Mouse (Mus musculus) midbrain, embryonic 15.5 days (tissue): ENCODE data around the gene Nfkbil1. TPM values are rescaled to one million over a fixed set of nuclear protein-coding genes. Genes with fewer than 3 reads are reported as not detected.

ENCODE experiments used
- ATAC-seq: fragments of 200-750 bp; cut with Nextera tagmentation; replicated peaks from 2 replicates; pipeline ENCODE4 v1.8.0; 2017; ENCODE audit warnings: moderate TSS enrichment
- H3K27ac ChIP-seq: fragments of 300-500 bp; sonication (generic); 2 replicates; pipeline ENCODE4 v1.5.1; 2015; ENCODE audit warnings: mild to moderate bottlenecking, inconsistent platforms
- H3K27me3 ChIP-seq: fragments of 300-500 bp; sonication (generic); replicated peaks from 2 replicates; pipeline ENCODE4 v1.6.1; 2015; ENCODE audit warnings: inconsistent platforms
- H3K36me3 ChIP-seq: fragments of 300-500 bp; sonication (generic); replicated peaks from 2 replicates; pipeline ENCODE4 v1.6.1; 2015; ENCODE audit warnings: inconsistent platforms
- H3K4me1 ChIP-seq: fragments of 300-500 bp; sonication (generic); 2 replicates; pipeline ENCODE4 v1.6.1; 2015; ENCODE audit warnings: inconsistent platforms
- H3K4me2 ChIP-seq: fragments of 300-500 bp; sonication (generic); 2 replicates; pipeline ENCODE4 v1.6.1; 2015; ENCODE audit warnings: inconsistent platforms, mild to moderate bottlenecking, moderate library complexity
- H3K4me3 ChIP-seq: fragments of 300-500 bp; sonication (generic); 2 replicates; pipeline ENCODE4 v1.5.1; 2015; ENCODE audit warnings: mild to moderate bottlenecking, inconsistent platforms
- H3K9ac ChIP-seq: fragments of 300-500 bp; sonication (generic); 2 replicates; pipeline ENCODE4 v1.6.1; 2015; ENCODE audit warnings: mild to moderate bottlenecking, inconsistent platforms
- H3K9me3 ChIP-seq: fragments of 300-500 bp; sonication (generic); 2 replicates; pipeline ENCODE4 v1.6.1; 2016; ENCODE audit warnings: inconsistent platforms
- WGBS: fragments of 180-500 bp; shearing (Covaris S2); methylation state at CpG from one replicate; pipeline ENCODE4 v1.1.7; 2015; ENCODE audit warnings: mixed read lengths; 5-methylcytosine and 5-hydroxymethylcytosine counted together
- microRNA-seq: library from miRNA; unstranded; fragments of <30 nt; microRNA quantifications from one replicate; pipeline ENCODE4, GENCODE M21; 2016
- polyA plus RNA-seq: library from polyadenylated mRNA; unstranded; fragments of >200 nt; fragmentation: Nextera tagmentation; extraction: Ambion mirVana; gene quantifications from 2 replicates; pipeline ENCODE4 v1.2.1, GENCODE M21; 2015

The Nfkbil1 gene
- polyA plus RNA-seq, 1 experiment from 2014 or later = 11.7 TPM

GRCm38 (mm10) chr17:35175968-35176367 lies 59.6 kb downstream of the Nfkbil1 start, which contains the start of gene Aif1:
Aif1 (minus strand) TSS chr17:35176068.
- Histone ChIP-seq H3K9me3 (no peaks in the 10 kb centered on the region), H3K4me2 (no peak within 1 kb of the TSS), H3K9ac (no peak within 1 kb of the TSS), H3K4me3 (no peak within 1 kb of the TSS), H3K36me3 (no peaks in the 10 kb centered on the region), H3K27ac (no peak within 1 kb of the TSS), H3K27me3 (no peaks in the 10 kb centered on the region), H3K4me1 (no peaks in the 10 kb centered on the region)
- WGBS = 40% methylated on average over 2 of the region's 2 CpGs
- no peak for ATAC-seq

GRCm38 (mm10) chr17:35175382-35175781 lies 60.2 kb downstream of the Nfkbil1 start:
- H3K4me1 ChIP-seq = no peaks in the 10 kb centered on the region
- no peaks in the 10 kb centered on the region for H3K36me3 ChIP-seq
- WGBS = 49% methylated on average over 6 of the region's 6 CpGs
- no peaks in the 10 kb centered on the region for H3K27me3 ChIP-seq
- H3K4me2 ChIP-seq = no peak overlapping the region
- no peak overlapping the region for H3K4me3 ChIP-seq
- ATAC-seq = no peak
- no peaks in the 10 kb centered on the region for H3K9me3 ChIP-seq
- no peak overlapping the region for H3K27ac ChIP-seq
- H3K9ac ChIP-seq = no peak overlapping the region

GRCm38 (mm10) chr17:35174201-35174977 lies 61.2 kb downstream of the Nfkbil1 start:
- no peak for ATAC-seq
- no peak overlapping the region for H3K4me2 ChIP-seq
- 80% methylated on average over 8 of the region's 8 CpGs for WGBS

GRCm38 (mm10) chr17:35173329-35173728 lies 62.3 kb downstream of the Nfkbil1 start:
- whole genome bisulfite sequencing = 89% methylated on average over 3 of the region's 3 CpGs
- Histone ChIP-seq H3K27ac (no peak overlapping the region), H3K4me1 (no peaks in the 10 kb centered on the region), H3K27me3 (no peaks in the 10 kb centered on the region), H3K4me2 (no peak overlapping the region), H3K4me3 (no peak overlapping the region), H3K36me3 (no peaks in the 10 kb centered on the region), H3K9me3 (no peaks in the 10 kb centered on the region), H3K9ac (no peak overlapping the region)
- ATAC-seq = no peak

More at GRCm38 (mm10) chr17:35174201-35174977, 61.2 kb downstream of the Nfkbil1 start:
- H3K27me3 ChIP-seq = no peaks in the 10 kb centered on the region
- no peaks in the 10 kb centered on the region for H3K36me3 ChIP-seq
- no peaks in the 10 kb centered on the region for H3K9me3 ChIP-seq
- H3K4me3 ChIP-seq = no peak overlapping the region
- no peak overlapping the region for H3K9ac ChIP-seq
- H3K4me1 ChIP-seq = no peaks in the 10 kb centered on the region
- H3K27ac ChIP-seq = no peak overlapping the region

- Histone ChIP-seq H3K36me3 (no peaks in the 10 kb centered on the region), H3K27me3 (no peaks in the 10 kb centered on the region), H3K4me2 (no peak overlapping the region), H3K9ac (no peak overlapping the region), H3K4me3 (no peak overlapping the region), H3K4me1 (no peaks in the 10 kb centered on the region), H3K27ac (no peak overlapping the region), H3K9me3 (no peaks in the 10 kb centered on the region)
- ATAC-seq = no peak
- WGBS = 76% methylated on average over 11 of the region's 11 CpGs
Measured at GRCm38 (mm10) chr17:35172445-35173234, 63.0 kb downstream of the Nfkbil1 start.

Small RNA genes within 50 kb of the gene (microRNA-seq; reads per million reads assigned to microRNA genes)
- gene Mir6973a (not detected), gene Mir6974 (not detected), gene Mir6975 (3.3 reads per million, percentile 16 among the genes with 10 or more reads in this experiment), gene Mir8094 (not detected)

Other genes with a start within 250 kb of the Nfkbil1 start
- 63.1 and 70.2 TPM in 2 replicates for gene Vars, start 234.8 kb downstream of the Nfkbil1 start, polyA plus RNA-seq
- 0.06 and 0.15 TPM in 2 replicates for gene Vwa7, start 219.2 kb downstream of the Nfkbil1 start, polyA plus RNA-seq
- 2.5 and 2.7 TPM in 2 replicates for gene Sapcd1, start 207.8 kb downstream of the Nfkbil1 start, polyA plus RNA-seq
- 1.6 and 3.3 TPM in 2 replicates for gene Msh5, start 189.0 kb downstream of the Nfkbil1 start, polyA plus RNA-seq
- gene Clic1, start 185.8 kb downstream of the Nfkbil1 start, polyA plus RNA-seq = 62.4 and 72.1 TPM in 2 replicates
- 337 and 380 TPM in 2 replicates for gene Ddah2, start 176.8 kb downstream of the Nfkbil1 start, polyA plus RNA-seq
- 0.31 TPM in 1 of 2 replicates, not detected in the other for gene Ly6g6c, start 170.4 kb downstream of the Nfkbil1 start, polyA plus RNA-seq
- 0.21 and 0.43 TPM in 2 replicates for gene Mpig6b, start 169.6 kb downstream of the Nfkbil1 start, polyA plus RNA-seq
- 0.21 and 0.32 TPM in 2 replicates for gene Ly6g6e, start 158.9 kb downstream of the Nfkbil1 start, polyA plus RNA-seq
- 1.9 and 2.5 TPM in 2 replicates for gene Ly6g6d, start 157.7 kb downstream of the Nfkbil1 start, polyA plus RNA-seq
- gene Ly6g6f, start 150.2 kb downstream of the Nfkbil1 start, polyA plus RNA-seq = not detected in 2 replicates
- 105 and 113 TPM in 2 replicates for gene Abhd16a, start 146.5 kb downstream of the Nfkbil1 start, polyA plus RNA-seq
- gene Ly6g5c, start 127.5 kb downstream of the Nfkbil1 start, polyA plus RNA-seq = not detected in 2 replicates
- gene Ly6g5b, start 120.4 kb downstream of the Nfkbil1 start, polyA plus RNA-seq = 1.1 and 2.2 TPM in 2 replicates
- gene Gpank1, start 114.3 kb downstream of the Nfkbil1 start, polyA plus RNA-seq = 25.9 and 28.9 TPM in 2 replicates
- gene Csnk2b, start 113.7 kb downstream of the Nfkbil1 start, polyA plus RNA-seq = 316 and 319 TPM in 2 replicates
- gene D17H6S53E, start 109.4 kb downstream of the Nfkbil1 start, polyA plus RNA-seq = 8.3 and 9.6 TPM in 2 replicates
- gene Apom, start 103.7 kb downstream of the Nfkbil1 start, polyA plus RNA-seq = 0.56 and 1.4 TPM in 2 replicates
- gene Bag6, start 100.6 kb downstream of the Nfkbil1 start, polyA plus RNA-seq = 82.9 and 83.4 TPM in 2 replicates
- 188 and 203 TPM in 2 replicates for gene Prrc2a, start 70.9 kb downstream of the Nfkbil1 start, polyA plus RNA-seq
- gene Aif1, start 59.7 kb downstream of the Nfkbil1 start, polyA plus RNA-seq = 7.3 and 8.2 TPM in 2 replicates
- gene Lst1, start 47.4 kb downstream of the Nfkbil1 start, polyA plus RNA-seq = 7.6 and 9.2 TPM in 2 replicates
- gene Ltb, start 41.4 kb downstream of the Nfkbil1 start, polyA plus RNA-seq = 0.58 and 0.78 TPM in 2 replicates
- not detected in 2 replicates for gene Tnf, start 33.8 kb downstream of the Nfkbil1 start, polyA plus RNA-seq
- 0.32 and 0.69 TPM in 2 replicates for gene Lta, start 30.4 kb downstream of the Nfkbil1 start, polyA plus RNA-seq
- gene Gm16181, start 15.0 kb downstream of the Nfkbil1 start, polyA plus RNA-seq = 1.6 TPM in 1 of 2 replicates, not detected in the other
- 94.4 and 100 TPM in 2 replicates for gene Atp6v1g2, start 2.1 kb downstream of the Nfkbil1 start, polyA plus RNA-seq
- gene Ddx39b, start 6.0 kb upstream of the Nfkbil1 start, polyA plus RNA-seq = 379 and 391 TPM in 2 replicates
- gene H2-D1, start 26.9 kb upstream of the Nfkbil1 start, polyA plus RNA-seq = 93.4 and 105 TPM in 2 replicates
- 0.54 and 0.70 TPM in 2 replicates for gene H2-Q1, start 84.6 kb upstream of the Nfkbil1 start, polyA plus RNA-seq
- 3.0 and 3.8 TPM in 2 replicates for gene H2-Q2, start 106.5 kb upstream of the Nfkbil1 start, polyA plus RNA-seq
- gene H2-Q4, start 143.8 kb upstream of the Nfkbil1 start, polyA plus RNA-seq = 0.88 and 1.3 TPM in 2 replicates
- 0.89 and 1.1 TPM in 2 replicates for gene H2-Q6, start 189.1 kb upstream of the Nfkbil1 start, polyA plus RNA-seq
- 2.7 and 4.0 TPM in 2 replicates for gene H2-Q7, start 203.4 kb upstream of the Nfkbil1 start, polyA plus RNA-seq
- 0.26 and 1.6 TPM in 2 replicates for gene H2-Q10, start 234.3 kb upstream of the Nfkbil1 start, polyA plus RNA-seq